Mouse (Mus musculus) stomach, embryonic 14.5 days (tissue): ENCODE measurements at regions not wholly inside any gene's neighbourhood (a gene's known extent, or its start where the extent isn't known, plus 50 kb on each side); places are given as distances from the start of the nearest gene placed in this dataset.

Experiments used
- ATAC-seq: fragments of 200-750 bp; cut with Nextera tagmentation; 2 replicates; pipeline ENCODE4 v1.8.0; 2017; ENCODE audit warnings: low read depth, moderate TSS enrichment; ENCODE audit not compliant: insufficient number of reproducible peaks, insufficient read depth, low FRiP score
- H3K27ac ChIP-seq: fragments of 300-500 bp; sonication (generic); 2 replicates; pipeline ENCODE4 v1.5.1; 2014; ENCODE audit warnings: mild to moderate bottlenecking, low read length, moderate library complexity, mixed read lengths
- H3K27me3 ChIP-seq: fragments of 300-500 bp; sonication (generic); 2 replicates; pipeline ENCODE4 v1.6.1; 2014; ENCODE audit warnings: low read length, control low read depth, mixed read lengths; ENCODE audit not compliant: control insufficient read depth, insufficient read depth
- H3K36me3 ChIP-seq: fragments of 300-500 bp; sonication (generic); 2 replicates; pipeline ENCODE4 v1.6.1; 2014; ENCODE audit warnings: mild to moderate bottlenecking, control low read depth, low read length, moderate library complexity, mixed read lengths; ENCODE audit not compliant: control insufficient read depth, insufficient read depth
- H3K4me1 ChIP-seq: fragments of 300-500 bp; sonication (generic); 2 replicates; pipeline ENCODE4 v1.6.1; 2014; ENCODE audit warnings: low read length, control low read depth, mixed read lengths; ENCODE audit not compliant: control insufficient read depth, insufficient read depth
- H3K4me2 ChIP-seq: fragments of 300-500 bp; sonication (generic); replicated peaks from 2 replicates; pipeline ENCODE4 v1.6.1; 2014; ENCODE audit warnings: low read depth, low read length, control low read depth
- H3K4me3 ChIP-seq: fragments of 300-500 bp; sonication (generic); 2 replicates; pipeline ENCODE4 v1.5.1; 2014; ENCODE audit warnings: low read depth, low read length, control low read depth
- H3K9ac ChIP-seq: fragments of 300-500 bp; sonication (generic); replicated peaks from 2 replicates; pipeline ENCODE4 v1.6.1; 2014; ENCODE audit warnings: low read depth, mild to moderate bottlenecking, control low read depth, low read length, moderate library complexity, mixed read lengths
- H3K9me3 ChIP-seq: fragments of 300-500 bp; sonication (generic); 2 replicates; pipeline ENCODE4 v1.6.1; 2016; ENCODE audit warnings: low read depth, low read length, control low read depth; ENCODE audit not compliant: control insufficient read depth
- WGBS: fragments of 180-500 bp; shearing (Covaris S2); extraction: QIAGEN DNeasy Blood & Tissue Kit; methylation state at CpG from one replicate; pipeline ENCODE4 v1.1.7; 2014; 5-methylcytosine and 5-hydroxymethylcytosine counted together

DNA sequence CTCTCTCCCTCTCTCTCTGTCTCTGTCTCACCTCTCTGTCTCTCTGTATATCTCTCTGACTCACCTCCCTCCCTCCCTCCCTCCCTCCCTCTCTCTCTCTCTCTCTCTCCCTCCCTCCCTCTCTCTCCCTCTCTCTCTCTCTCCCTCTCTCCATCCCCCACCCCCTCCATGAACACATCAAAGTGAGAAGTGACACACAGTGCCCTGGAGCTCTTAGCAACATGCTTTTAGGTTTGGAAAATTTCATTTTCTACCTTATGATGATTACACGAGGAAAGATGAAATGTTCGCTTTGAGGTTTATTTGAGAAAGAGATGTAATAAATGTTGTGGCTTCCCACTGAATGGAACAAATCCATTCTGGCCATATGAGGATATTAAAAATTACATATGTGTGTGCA, 95.6 kb upstream of the Smarca2 start:
- no peak overlapping the region for H3K4me2 ChIP-seq
- no peaks in the 10 kb centered on the region for H3K27me3 ChIP-seq
- no peaks in the 10 kb centered on the region for H3K36me3 ChIP-seq
- H3K9ac ChIP-seq, result no peak overlapping the region
- ATAC-seq, result no peak
- no peak overlapping the region for H3K4me3 ChIP-seq
- 64% methylated on average over 2 of the region's 2 CpGs for WGBS
- H3K4me1 ChIP-seq, result no peaks in the 10 kb centered on the region
- H3K27ac ChIP-seq, result no peak overlapping the region
- 0 out of 2 replicates have a peak, but pooled peaks cover 3% of the 10 kb centered on the region for H3K9me3 ChIP-seq

DNA sequence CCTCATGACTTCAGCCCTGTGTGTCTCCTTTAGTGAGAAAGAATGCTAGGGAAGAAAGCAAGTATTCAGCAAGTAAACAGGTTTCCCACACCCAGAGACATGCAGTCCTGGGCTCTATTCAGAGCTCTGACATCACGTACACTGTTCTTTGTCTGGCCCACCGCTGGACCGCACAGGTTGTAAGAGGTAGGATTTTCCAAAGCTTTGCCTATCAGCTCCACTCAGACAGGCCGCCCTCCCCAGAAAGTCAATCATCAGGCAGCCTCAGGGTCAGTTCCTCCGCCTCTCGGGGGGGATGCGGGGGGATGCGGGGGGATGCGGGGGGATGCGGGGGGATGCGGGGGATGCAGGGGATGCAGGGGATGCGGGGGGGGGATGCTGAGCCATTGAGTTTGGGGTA, 94.7 kb upstream of the Smarca2 start:
- Histone ChIP-seq H3K36me3 (no peaks in the 10 kb centered on the region), H3K9me3 (0 out of 2 replicates have a peak, but pooled peaks cover 3% of the 10 kb centered on the region), H3K9ac (no peak overlapping the region), H3K4me2 (no peak overlapping the region), H3K4me1 (no peaks in the 10 kb centered on the region), H3K27me3 (no peaks in the 10 kb centered on the region), H3K4me3 (no peak overlapping the region), H3K27ac (no peak overlapping the region)
- ATAC-seq, result no peak
- WGBS, result 68% methylated on average over 12 of the region's 12 CpGs

DNA sequence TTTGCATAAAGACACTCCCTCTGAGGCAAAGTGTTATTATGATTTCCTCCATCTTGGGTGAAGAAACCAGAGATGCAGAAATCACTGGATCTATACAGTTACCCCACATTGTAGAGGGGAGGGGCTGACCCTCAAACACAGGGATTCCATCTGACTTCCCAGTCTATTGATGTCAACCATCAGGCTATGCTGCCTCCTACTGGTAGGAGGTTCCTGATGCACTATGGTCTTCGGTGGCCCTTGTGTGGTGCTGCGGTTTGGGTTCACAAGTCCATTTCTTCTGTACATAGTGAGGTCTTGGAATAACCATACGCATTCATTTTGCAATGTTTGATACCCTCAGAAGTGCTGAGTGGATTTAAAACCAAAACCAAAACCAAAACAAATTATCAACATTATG, 94.0 kb upstream of the Smarca2 start:
- no peaks in the 10 kb centered on the region for H3K9me3 ChIP-seq
- no peaks in the 10 kb centered on the region for H3K36me3 ChIP-seq
- no peak overlapping the region for H3K4me3 ChIP-seq
- no peak overlapping the region for H3K4me2 ChIP-seq
- H3K9ac ChIP-seq, result no peak overlapping the region
- H3K27ac ChIP-seq, result no peak overlapping the region
- no peaks in the 10 kb centered on the region for H3K4me1 ChIP-seq
- no peaks in the 10 kb centered on the region for H3K27me3 ChIP-seq
- 91% methylated on average over 3 of the region's 3 CpGs for WGBS
- no peak for ATAC-seq

GRCm38 (mm10) chr19:26511756-26512155, 93.1 kb upstream of the Smarca2 start:
- H3K9ac ChIP-seq, result no peak overlapping the region
- no peaks in the 10 kb centered on the region for H3K9me3 ChIP-seq
- H3K27ac ChIP-seq, result no peak overlapping the region
- no peak overlapping the region for H3K4me2 ChIP-seq
- WGBS, result 80% methylated on average over 6 of the region's 6 CpGs
- no peak overlapping the region for H3K4me3 ChIP-seq
- no peaks in the 10 kb centered on the region for H3K27me3 ChIP-seq
- no peaks in the 10 kb centered on the region for H3K4me1 ChIP-seq
- ATAC-seq, result no peak
- H3K36me3 ChIP-seq, result no peaks in the 10 kb centered on the region

- ATAC-seq, result no peak
- Histone ChIP-seq H3K4me1 (no peaks in the 10 kb centered on the region), H3K9me3 (no peaks in the 10 kb centered on the region), H3K4me2 (no peak overlapping the region), H3K4me3 (no peak overlapping the region), H3K27ac (no peak overlapping the region), H3K27me3 (no peaks in the 10 kb centered on the region), H3K36me3 (no peaks in the 10 kb centered on the region), H3K9ac (no peak overlapping the region)
- WGBS, result 89% methylated on average over 3 of the region's 3 CpGs
These were observed 80.3 kb upstream of the Smarca2 start for GRCm38 (mm10) chr19:26524583-26524982.

GRCm38 (mm10) chr19:26531390-26531789, 73.5 kb upstream of the Smarca2 start:
- Histone ChIP-seq H3K4me3 (no peak overlapping the region), H3K9me3 (no peaks in the 10 kb centered on the region), H3K4me1 (no peaks in the 10 kb centered on the region), H3K4me2 (no peak overlapping the region), H3K27me3 (no peaks in the 10 kb centered on the region), H3K27ac (no peak overlapping the region), H3K9ac (no peak overlapping the region), H3K36me3 (no peaks in the 10 kb centered on the region)
- no peak for ATAC-seq
- WGBS, result 87% methylated on average over 4 of the region's 4 CpGs

DNA sequence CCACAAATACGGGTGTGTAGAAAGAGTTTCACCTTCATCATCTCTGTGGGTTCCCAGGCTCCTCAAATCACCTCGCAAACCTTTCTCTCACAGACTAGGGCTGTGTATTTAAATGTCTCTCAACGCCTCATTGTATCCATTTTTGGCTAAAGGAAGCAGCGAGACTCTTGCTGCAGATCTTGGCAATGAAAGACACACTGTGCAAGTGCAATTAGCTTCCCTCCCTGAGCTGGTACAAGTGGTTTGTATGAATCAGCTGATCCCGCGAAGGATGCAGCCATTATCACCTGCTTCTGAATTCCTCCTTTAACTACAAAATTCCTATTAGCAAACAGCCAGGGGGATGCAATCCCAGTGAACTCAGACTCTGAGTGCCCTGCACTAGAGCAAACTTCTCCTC, 72.3 kb upstream of the Smarca2 start:
- Histone ChIP-seq H3K9ac (no peak overlapping the region), H3K27me3 (no peaks in the 10 kb centered on the region), H3K9me3 (no peaks in the 10 kb centered on the region), H3K27ac (no peak overlapping the region), H3K4me2 (no peak overlapping the region), H3K4me1 (no peaks in the 10 kb centered on the region), H3K36me3 (no peaks in the 10 kb centered on the region), H3K4me3 (no peak overlapping the region)
- 55% methylated on average over 6 of the region's 6 CpGs for WGBS
- ATAC-seq, result no peak

- Histone ChIP-seq H3K27ac (no peak overlapping the region), H3K9ac (no peak overlapping the region), H3K36me3 (no peaks in the 10 kb centered on the region), H3K4me3 (no peak overlapping the region), H3K27me3 (no peaks in the 10 kb centered on the region), H3K4me1 (0 out of 2 replicates have a peak, but pooled peaks cover 7% of the 10 kb centered on the region), H3K4me2 (no peak overlapping the region), H3K9me3 (no peaks in the 10 kb centered on the region; the same call in 1 of the 2 replicates)
- 31% methylated on average over 3 of the region's 3 CpGs for WGBS
- no peak for ATAC-seq
These were observed 59.2 kb upstream of the Smarca2 start for GRCm38 (mm10) chr19:26545671-26546070.

DNA sequence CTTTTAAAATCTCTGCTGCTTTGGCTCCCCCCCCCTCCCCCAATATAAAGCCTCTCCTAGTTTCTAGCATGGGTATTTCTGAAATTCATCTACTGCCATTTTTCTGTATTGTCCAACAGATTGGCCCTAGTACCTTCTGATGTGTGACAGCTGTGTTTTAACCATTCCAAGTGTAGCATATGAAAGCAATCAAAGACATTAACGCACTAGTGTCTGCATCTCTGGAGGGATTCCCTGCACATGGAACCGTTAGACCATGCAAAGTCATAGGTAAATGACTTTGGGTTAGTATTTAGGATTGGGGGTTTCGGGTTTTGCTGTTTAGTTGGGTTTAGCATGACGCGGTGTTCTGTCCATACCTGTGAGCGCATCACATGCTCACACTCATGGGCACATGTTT, 57.3 kb upstream of the Smarca2 start:
- Histone ChIP-seq H3K36me3 (no peaks in the 10 kb centered on the region), H3K4me2 (no peak overlapping the region), H3K4me1 (0 out of 2 replicates have a peak, but pooled peaks cover 7% of the 10 kb centered on the region), H3K9me3 (no peaks in the 10 kb centered on the region), H3K27ac (no peak overlapping the region; the same call in 1 of the 2 replicates), H3K4me3 (no peak overlapping the region), H3K27me3 (no peaks in the 10 kb centered on the region), H3K9ac (no peak overlapping the region)
- ATAC-seq, result no peak
- 75% methylated on average over 6 of the region's 6 CpGs for WGBS
